Mouse (Mus musculus): ENCODE data around the gene Cdc37. TPM values are rescaled to one million over a fixed set of nuclear protein-coding genes. Genes with fewer than 3 reads are reported as not detected.

Gene Cdc37
- polyA plus RNA-seq, 1 experiment from 2014 or later = 232 TPM

DNA sequence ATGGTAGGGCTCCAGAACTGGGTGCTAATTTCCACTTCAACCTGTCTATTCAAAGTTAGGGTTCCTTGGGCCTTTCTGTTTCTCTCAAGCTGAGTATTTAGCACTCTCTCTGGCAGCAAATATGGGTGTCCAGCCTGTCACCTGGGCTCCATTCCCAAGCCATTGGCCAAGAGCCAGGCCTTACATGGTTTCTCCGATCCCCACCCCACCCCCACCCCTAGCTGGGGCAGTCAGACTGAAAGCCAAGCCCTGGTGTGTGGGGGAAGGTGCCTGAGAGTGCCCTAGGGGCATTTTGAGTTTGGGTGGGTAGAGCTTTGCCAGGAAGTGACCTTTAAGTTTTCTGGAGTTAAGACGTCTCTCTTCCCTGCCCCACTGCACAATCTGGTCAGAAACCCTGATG is 35.0 kb upstream of the Cdc37 start:
- no peak for ATAC-seq (ENCODE audit: insufficient number of reproducible peaks, low FRiP score)

GRCm38 (mm10) chr9:21183905-21184413 is 34.2 kb upstream of the Cdc37 start:
- Histone ChIP-seq H3K36me3 (no peaks in the 10 kb centered on the region), H3K9ac (peak overlapping the region; percentile 71), H3K27ac (ENCODE audit: poor library complexity, severe bottlenecking) (peak overlapping the region; percentile 1; the same call in 1 of the 2 replicates), H3K27me3 (replicated peaks) (0 out of 2 replicates have a peak, but pooled peaks cover 12% of the 10 kb centered on the region), H3K9me3 (replicated peaks) (no peaks in the 10 kb centered on the region), H3K4me3 (peak overlapping the region; percentile 57), H3K4me1 (replicated peaks) (peaks cover 54% of the 10 kb centered on the region), H3K4me2 (peak overlapping the region; percentile 85)
- peak; percentile 50; the same call in 1 of the 2 replicates for ATAC-seq (ENCODE audit: insufficient number of reproducible peaks, low FRiP score)
- 5% methylated on average over 34 of the region's 34 CpGs for WGBS

More for the DNA sequence above, 35.0 kb upstream of the Cdc37 start:
- H3K27me3 ChIP-seq (replicated peaks) = 0 out of 2 replicates have a peak, but pooled peaks cover 12% of the 10 kb centered on the region
- WGBS = 43% methylated on average over 2 of the region's 2 CpGs
- peak overlapping the region; percentile 57 for H3K4me3 ChIP-seq
- H3K4me2 ChIP-seq = peak overlapping the region; percentile 85
- H3K9ac ChIP-seq = peak overlapping the region; percentile 71; the same call in 1 of the 2 replicates
- H3K9me3 ChIP-seq (replicated peaks) = no peaks in the 10 kb centered on the region
- peaks cover 54% of the 10 kb centered on the region for H3K4me1 ChIP-seq (replicated peaks)
- 0 out of 2 replicates have a peak overlapping the region, but pooled peaks have one; percentile 1 for H3K27ac ChIP-seq (ENCODE audit: poor library complexity, severe bottlenecking)
- no peaks in the 10 kb centered on the region for H3K36me3 ChIP-seq

DNA sequence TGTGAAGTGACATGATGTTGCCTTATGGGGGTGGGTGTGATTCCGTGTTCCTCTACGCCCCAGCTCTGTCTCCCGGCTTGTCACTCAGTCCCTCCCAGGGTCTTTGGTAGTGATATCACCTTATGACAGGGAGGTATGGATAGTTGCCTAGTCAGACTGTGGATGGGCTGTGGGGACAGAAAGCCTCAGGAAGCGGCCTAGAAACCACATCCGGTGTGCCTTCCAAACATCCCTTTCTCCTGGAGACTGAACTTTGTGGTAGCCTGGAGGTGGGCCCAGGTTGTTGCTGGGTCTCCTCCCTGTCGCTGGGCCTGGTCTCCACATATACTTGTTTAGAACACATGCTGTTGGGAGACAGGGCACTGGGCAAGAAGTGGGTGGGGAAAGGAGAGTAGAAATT is 33.6 kb upstream of the Cdc37 start:
- H3K4me3 ChIP-seq = peak overlapping the region; percentile 57; the same call in 1 of the 2 replicates
- no peak for ATAC-seq (ENCODE audit: insufficient number of reproducible peaks, low FRiP score)

DNA sequence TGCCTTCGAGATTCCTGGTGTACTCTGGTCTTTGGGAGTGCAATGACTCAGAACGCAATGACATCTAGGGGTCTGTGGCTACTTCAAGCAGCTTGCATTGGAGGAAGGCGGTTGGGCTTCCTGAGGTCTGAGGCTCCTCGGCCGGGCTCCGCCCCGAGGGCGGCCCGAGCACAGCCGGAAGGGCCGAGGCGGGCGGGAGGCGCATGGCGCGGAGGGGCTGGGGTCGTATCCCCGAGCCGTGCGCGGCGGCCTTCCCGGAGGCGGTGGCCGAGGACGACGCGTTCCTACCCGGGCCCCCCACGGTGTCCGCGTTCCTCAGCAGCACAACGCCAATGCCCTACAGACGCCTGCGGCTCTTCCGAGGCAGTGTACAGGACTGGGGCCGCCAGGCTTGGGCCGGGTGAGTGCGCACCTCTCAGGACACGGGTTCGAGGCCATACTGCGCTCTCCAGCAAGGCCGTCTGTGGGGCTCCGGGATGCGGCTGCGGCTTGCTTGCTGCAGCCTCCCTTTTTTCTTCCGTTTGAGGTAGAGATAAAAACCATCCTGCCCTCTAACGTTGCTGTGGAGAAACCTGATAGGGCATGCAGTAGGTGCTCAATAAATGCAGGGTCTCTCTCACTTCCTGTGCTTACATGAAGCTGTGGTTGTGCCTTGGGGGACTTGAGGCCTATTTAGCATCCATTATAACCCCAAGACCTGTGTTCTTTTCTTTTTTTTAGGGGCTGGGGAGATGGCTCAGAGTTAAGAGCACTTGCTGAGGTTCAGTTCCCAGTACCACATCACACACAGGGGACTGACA is 31.8 kb upstream of the Cdc37 start:
- no peaks in the 10 kb centered on the region for H3K9me3 ChIP-seq (replicated peaks)
- no peak overlapping the region for H3K27ac ChIP-seq (ENCODE audit: poor library complexity, severe bottlenecking)
- no peaks in the 10 kb centered on the region for H3K36me3 ChIP-seq
- 0 out of 2 replicates have a peak, but pooled peaks cover 12% of the 10 kb centered on the region for H3K27me3 ChIP-seq (replicated peaks)
- ATAC-seq (ENCODE audit: insufficient number of reproducible peaks, low FRiP score) = 0 out of 2 replicates have a peak, but pooled peaks have one; percentile 34
- peak overlapping the region; percentile 55 for H3K9ac ChIP-seq
- 5% methylated on average over 48 of the region's 48 CpGs for WGBS
- H3K4me3 ChIP-seq = peak overlapping the region; percentile 48
- peaks cover 54% of the 10 kb centered on the region for H3K4me1 ChIP-seq (replicated peaks)
- H3K4me2 ChIP-seq = peak overlapping the region; percentile 71

More for the DNA sequence above, 33.6 kb upstream of the Cdc37 start:
- Histone ChIP-seq H3K27me3 (replicated peaks) (0 out of 2 replicates have a peak, but pooled peaks cover 12% of the 10 kb centered on the region), H3K4me2 (peak overlapping the region; percentile 85), H3K36me3 (no peaks in the 10 kb centered on the region), H3K9ac (peak overlapping the region; percentile 71; the same call in 1 of the 2 replicates), H3K27ac (ENCODE audit: poor library complexity, severe bottlenecking) (no peak overlapping the region; the same call in 1 of the 2 replicates), H3K4me1 (replicated peaks) (peaks cover 54% of the 10 kb centered on the region), H3K9me3 (replicated peaks) (no peaks in the 10 kb centered on the region)
- 74% methylated on average over 6 of the region's 6 CpGs for WGBS

- 66% methylated on average over 1 of the region's 1 CpGs for WGBS
- Histone ChIP-seq H3K4me3 (no peak overlapping the region), H3K27me3 (replicated peaks) (0 out of 2 replicates have a peak, but pooled peaks cover 12% of the 10 kb centered on the region), H3K36me3 (no peaks in the 10 kb centered on the region), H3K9me3 (replicated peaks) (no peaks in the 10 kb centered on the region), H3K4me2 (no peak overlapping the region), H3K9ac (no peak overlapping the region), H3K27ac (ENCODE audit: poor library complexity, severe bottlenecking) (peak overlapping the region; percentile 22; the same call in 1 of the 2 replicates), H3K4me1 (replicated peaks) (peaks cover 48% of the 10 kb centered on the region)
- ATAC-seq (ENCODE audit: insufficient number of reproducible peaks, low FRiP score) = no peak
Measured at GRCm38 (mm10) chr9:21180841-21181240, 31.1 kb upstream of the Cdc37 start.

GRCm38 (mm10) chr9:21180402-21180801 is 30.6 kb upstream of the Cdc37 start:
- Histone ChIP-seq H3K36me3 (no peaks in the 10 kb centered on the region), H3K27ac (ENCODE audit: poor library complexity, severe bottlenecking) (no peak overlapping the region), H3K4me2 (no peak overlapping the region), H3K4me3 (no peak overlapping the region), H3K9me3 (replicated peaks) (no peaks in the 10 kb centered on the region), H3K4me1 (replicated peaks) (peaks cover 43% of the 10 kb centered on the region), H3K9ac (no peak overlapping the region; the same call in 1 of the 2 replicates), H3K27me3 (replicated peaks) (0 out of 2 replicates have a peak, but pooled peaks cover 9% of the 10 kb centered on the region)
- ATAC-seq (ENCODE audit: insufficient number of reproducible peaks, low FRiP score) = no peak
- WGBS = 59% methylated on average over 4 of the region's 4 CpGs

DNA sequence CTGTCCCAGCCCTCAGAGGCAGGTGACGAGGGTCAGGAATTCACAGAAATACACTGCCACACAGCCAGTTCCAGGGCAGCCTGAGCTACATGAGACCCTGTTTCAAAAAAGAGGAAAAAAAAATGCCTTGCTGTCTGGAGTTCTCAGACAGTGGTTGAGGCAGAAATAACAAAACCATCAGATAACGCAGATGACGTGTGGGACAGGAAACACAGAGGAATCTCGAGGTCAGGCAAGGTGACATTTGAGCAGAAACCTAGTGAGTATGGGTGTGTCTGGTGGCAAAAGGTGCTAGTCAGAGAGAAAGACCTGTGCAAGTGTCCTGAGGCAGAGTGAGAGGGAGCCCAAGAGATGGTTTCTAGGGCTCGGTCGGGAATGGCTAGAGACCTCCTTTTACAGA is 22.6 kb upstream of the Cdc37 start:
- Histone ChIP-seq H3K36me3 (no peaks in the 10 kb centered on the region), H3K27me3 (replicated peaks) (no peaks in the 10 kb centered on the region), H3K4me1 (replicated peaks) (peaks cover 28% of the 10 kb centered on the region), H3K4me2 (no peak overlapping the region), H3K4me3 (no peak overlapping the region), H3K27ac (ENCODE audit: poor library complexity, severe bottlenecking) (no peak overlapping the region), H3K9ac (no peak overlapping the region), H3K9me3 (replicated peaks) (no peaks in the 10 kb centered on the region)
- ATAC-seq (ENCODE audit: insufficient number of reproducible peaks, low FRiP score) = no peak
- 56% methylated on average over 6 of the region's 6 CpGs for WGBS

DNA sequence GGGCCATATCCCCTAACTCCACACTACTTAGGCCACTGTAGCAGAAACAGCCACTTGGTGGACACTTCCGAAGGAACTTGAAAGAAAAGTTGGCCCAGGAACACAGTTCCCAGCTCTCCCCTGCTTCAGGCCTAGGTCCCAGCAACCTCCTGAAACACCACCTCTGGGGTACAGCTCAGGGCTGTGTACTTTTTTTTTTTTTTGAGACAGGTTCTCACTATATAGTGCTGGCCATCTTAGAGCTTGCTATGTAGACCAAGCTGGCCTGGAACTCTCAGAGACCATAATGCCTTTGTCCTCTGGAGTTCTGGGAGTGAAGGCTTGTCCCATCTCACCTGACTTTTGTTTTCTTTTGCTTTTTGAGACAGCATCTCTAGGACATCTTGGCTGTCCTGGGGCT is 19.4 kb upstream of the Cdc37 start:
- H3K4me2 ChIP-seq = peak overlapping the region; percentile 99

DNA sequence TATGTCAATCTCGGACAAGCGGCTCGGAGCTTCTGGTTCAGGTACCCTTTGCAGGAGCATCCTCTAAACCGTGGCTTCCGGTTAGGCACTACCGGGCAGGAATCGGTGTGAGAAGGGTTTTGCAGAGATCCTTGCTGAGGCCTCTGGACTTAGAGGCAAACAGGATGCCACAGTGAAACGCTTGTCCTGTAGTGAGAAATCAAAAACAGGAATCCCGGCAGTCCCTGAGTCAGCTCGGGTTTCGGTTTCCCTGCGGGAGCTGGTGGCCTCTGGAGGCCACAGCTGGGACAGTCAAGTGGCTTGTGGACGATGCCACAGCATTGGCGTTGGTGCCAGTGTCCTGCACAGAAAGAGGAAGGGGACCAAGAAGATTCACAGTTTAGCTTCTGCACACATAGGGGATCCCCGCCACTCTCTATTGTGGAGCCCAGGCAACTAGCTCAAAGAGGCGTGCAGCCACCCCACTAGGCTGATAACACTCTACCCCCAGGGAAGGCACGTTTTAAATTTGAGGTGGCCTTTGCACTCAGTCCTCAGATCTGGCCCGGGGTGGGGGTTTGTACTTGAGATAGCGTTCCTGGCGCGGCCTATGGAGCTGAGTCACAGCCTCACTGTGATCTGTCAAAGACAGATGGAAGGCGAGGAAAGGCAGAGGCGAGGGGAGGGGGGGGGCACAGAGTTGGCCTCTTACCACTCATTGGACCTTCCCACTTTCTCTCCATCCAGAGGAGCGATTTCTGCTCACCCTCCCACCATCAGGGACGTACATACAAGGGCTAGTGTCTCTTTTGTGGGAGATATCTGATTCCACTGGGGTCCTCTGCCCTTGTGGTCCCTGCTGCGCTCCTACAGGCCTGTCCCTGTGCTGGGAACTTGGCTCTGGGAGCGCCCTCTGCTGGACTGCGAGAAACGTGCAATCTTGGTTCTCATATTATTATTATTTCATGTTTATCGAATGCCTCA is 18.7 kb upstream of the Cdc37 start:
- 1% methylated on average over 30 of the region's 30 CpGs for WGBS
- Histone ChIP-seq H3K4me1 (replicated peaks) (peaks cover 63% of the 10 kb centered on the region), H3K27ac (ENCODE audit: poor library complexity, severe bottlenecking) (peak overlapping the region; percentile 94), H3K9me3 (replicated peaks) (no peaks in the 10 kb centered on the region), H3K9ac (peak overlapping the region; percentile 84), H3K4me2 (peak overlapping the region; percentile 99), H3K36me3 (no peaks in the 10 kb centered on the region), H3K4me3 (peak overlapping the region; percentile 42), H3K27me3 (replicated peaks) (peaks cover 36% of the 10 kb centered on the region)
- ATAC-seq (ENCODE audit: insufficient number of reproducible peaks, low FRiP score) = peak; percentile 82

More for the DNA sequence above, 19.4 kb upstream of the Cdc37 start:
- no peaks in the 10 kb centered on the region for H3K36me3 ChIP-seq
- peaks cover 29% of the 10 kb centered on the region for H3K27me3 ChIP-seq (replicated peaks)
- H3K4me1 ChIP-seq (replicated peaks) = peaks cover 60% of the 10 kb centered on the region
- no peak for ATAC-seq (ENCODE audit: insufficient number of reproducible peaks, low FRiP score)
- peak overlapping the region; percentile 84; the same call in 1 of the 2 replicates for H3K9ac ChIP-seq
- 29% methylated on average over 1 of the region's 1 CpGs for WGBS
- no peak overlapping the region for H3K4me3 ChIP-seq
- no peaks in the 10 kb centered on the region for H3K9me3 ChIP-seq (replicated peaks)
- H3K27ac ChIP-seq (ENCODE audit: poor library complexity, severe bottlenecking) = peak overlapping the region; percentile 94

All from heart, embryonic 12.5 days (tissue).